ENCODE assay signal across 15 mouse cellular contexts in the genomic region with DNA sequence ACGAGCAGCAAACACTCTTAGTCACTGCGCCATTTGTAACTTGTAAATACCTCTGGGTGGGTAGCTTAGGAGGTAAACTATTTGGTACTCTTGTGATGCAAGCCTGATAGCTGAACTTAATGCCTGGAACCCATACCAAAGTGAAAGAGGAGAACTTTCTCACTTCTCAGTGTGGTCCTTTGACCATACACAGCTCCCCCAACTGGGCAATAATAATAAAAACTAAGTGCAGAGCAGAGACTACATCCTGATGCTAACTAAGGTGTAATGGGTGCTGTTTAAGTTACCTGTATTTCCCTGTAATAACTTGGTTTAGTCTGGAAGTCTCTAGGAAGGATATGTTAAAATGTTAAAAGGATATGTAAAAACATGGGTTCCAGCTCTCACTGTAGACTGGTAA. TPM values are rescaled to one million over a fixed set of nuclear protein-coding genes. Genes with fewer than 3 reads are reported as not detected.
DNase-seq lines count a peak whose midpoint lies in the region; ATAC-seq and TF ChIP-seq lines count a peak whose summit lies in the region.
"Had no signal": no experiment of that assay in that cellular context is flagged by ENCODE, and none has a peak within 500 bp of the region (broad histone marks: within the 10 kb centered on the region; RNA-seq: fewer than 3 reads in every experiment).

No protein-coding gene starts in this region.

- 0 out of 2 replicates have a peak, but pooled peaks have one; percentile 32 for ATAC-seq in common myeloid progenitor, adult 5-6 weeks (replicated peaks; ENCODE audit: low read depth, poor library complexity, severe bottlenecking)
- ATAC-seq in kidney, embryonic 14.5 days (ENCODE audit: low FRiP score, low TSS enrichment), result no peak

- H3K27ac ChIP-seq in layer of hippocampus, adult 2 months, result no peak overlapping the region
- H3K27ac ChIP-seq in CH12.LX (ENCODE audit: insufficient read depth, low read depth), result 0 out of 2 replicates have a peak overlapping the region, but pooled peaks have one; percentile 11
- no peak overlapping the region for H3K27ac ChIP-seq in kidney, embryonic 14.5 days (ENCODE audit: low read depth, low read length)
- H3K27ac ChIP-seq: forebrain, embryonic 12.5 days; heart, embryonic 10.5 days; limb, embryonic 15.5 days had no signal

- H3K4me1 ChIP-seq in CH12.LX (ENCODE audit: control insufficient read depth in 1 of 2, insufficient read depth in 2 of 2), result peaks cover 0 to 38% of the 10 kb centered on the region in 2 experiments; a peak in 2 of 4 replicates
- H3K4me1 ChIP-seq in kidney, embryonic 14.5 days (ENCODE audit: control insufficient read depth, insufficient read depth, low read length), result no peaks in the 10 kb centered on the region
- H3K4me1 ChIP-seq: forebrain, embryonic 12.5 days; limb, embryonic 15.5 days had no signal

- WGBS in kidney, embryonic 14.5 days, result 70% methylated on average over 2 of the region's 2 CpGs

- no peak overlapping the region for H3K4me3 ChIP-seq in layer of hippocampus, adult 2 months
- no peak overlapping the region for H3K4me3 ChIP-seq in CH12.LX (replicated peaks in 1 of 3; ENCODE audit: low read depth in 2 of 3, low read length in 2 of 3, poor library complexity in 1 of 3)
- H3K4me3 ChIP-seq in kidney, embryonic 14.5 days (ENCODE audit: low read length), result no peak overlapping the region
- H3K4me3 ChIP-seq: forebrain, embryonic 12.5 days; heart, embryonic 10.5 days; limb, embryonic 15.5 days had no signal

- H3K4me2 ChIP-seq in CH12.LX (ENCODE audit: insufficient read depth, low read depth, poor library complexity, severe bottlenecking), result no peak overlapping the region
- no peak overlapping the region for H3K4me2 ChIP-seq in kidney, embryonic 14.5 days (replicated peaks; ENCODE audit: low read depth, low read length)
- H3K4me2 ChIP-seq: forebrain, embryonic 12.5 days; limb, embryonic 15.5 days had no signal

- in situ Hi-C loops in CH12.LX (cut with MboI; ENCODE audit: low pct_ligation_motif_present, low pct_unique_long_range_greater_than_20kb, low sequenced_read_pairs), result loop anchor here (5.0 kb wide), 1 partner anchor 186 kb away; no protein-coding TSS in a partner anchor

- no peak for TF ChIP-seq POLR2A in CH12.LX (IDR thresholded peaks at IDR 0.05; ENCODE audit: low read depth, low read length)

- no peaks in the 10 kb centered on the region for H3K27me3 ChIP-seq in CH12.LX (replicated peaks)
- no peaks in the 10 kb centered on the region for H3K27me3 ChIP-seq in kidney, embryonic 14.5 days (ENCODE audit: control insufficient read depth, insufficient read depth, low read length)
- H3K27me3 ChIP-seq: forebrain, embryonic 12.5 days; limb, embryonic 15.5 days had no signal

- H3K9me3 ChIP-seq in CH12.LX (replicated peaks; ENCODE audit: low read length), result no peaks in the 10 kb centered on the region
- H3K9me3 ChIP-seq in kidney, embryonic 14.5 days (ENCODE audit: control insufficient read depth, low read length), result no peaks in the 10 kb centered on the region
- H3K9me3 ChIP-seq: forebrain, embryonic 12.5 days; heart, embryonic 10.5 days; limb, embryonic 15.5 days had no signal

- peaks cover 52% of the 10 kb centered on the region for H3K79me2 ChIP-seq in CH12.LX (replicated peaks; ENCODE audit: control insufficient read depth, extremely low read depth, insufficient read depth, poor library complexity, severe bottlenecking)

- peak; percentile 60 for TF ChIP-seq CTCF in layer of hippocampus, adult 2 months (conservative IDR thresholded peaks at IDR 0.05)
- peak in 1 of 2 experiments; percentile 57; a peak in 2 of 4 replicates for TF ChIP-seq CTCF in CH12.LX (conservative IDR thresholded peaks at IDR 0.05 in 1 of 2, IDR thresholded peaks at IDR 0.05 in 1 of 2; ENCODE audit: low read depth in 2 of 2, low read length in 2 of 2)

- H3K36me3 ChIP-seq in CH12.LX (replicated peaks in 1 of 2; ENCODE audit: control insufficient read depth in 1 of 2, insufficient read depth in 1 of 2, low read length in 1 of 2), result peaks cover 58 to 93% of the 10 kb centered on the region in 2 experiments
- H3K36me3 ChIP-seq in kidney, embryonic 14.5 days (ENCODE audit: control insufficient read depth, insufficient read depth, low read length), result peaks cover 85% of the 10 kb centered on the region

- no peak for TF ChIP-seq EP300 in CH12.LX (IDR thresholded peaks at IDR 0.05; ENCODE audit: low read length)

- TF ChIP-seq RAD21 in CH12.LX (IDR thresholded peaks at IDR 0.05; ENCODE audit: low read depth, low read length), result peak; percentile 41

- dilution Hi-C loops in CH12.LX (cut with MboI; ENCODE audit: extremely low pct_ligation_motif_present, extremely low pct_unique_long_range_greater_than_20kb, low sequenced_read_pairs), result no loop called here

- H3K9ac ChIP-seq in CH12.LX (ENCODE audit: insufficient read depth, low read depth), result no peak overlapping the region
- no peak overlapping the region for H3K9ac ChIP-seq in kidney, embryonic 14.5 days (ENCODE audit: low read depth, low read length)
- H3K9ac ChIP-seq: forebrain, embryonic 12.5 days; limb, embryonic 15.5 days had no signal

- DNase-seq in layer of hippocampus, adult 2 months (ENCODE audit: low spot score in 2 of 2), result no peak
- no peak for DNase-seq in layer of hippocampus, adult 8-10 months (ENCODE audit: low spot score in 2 of 2)
- DNase-seq in 416B (ENCODE audit: low read depth), result peak; percentile 49
- DNase-seq in CH12.LX (ENCODE audit: extremely low read depth), result no peak
- no peak for DNase-seq in layer of hippocampus, postnatal 25 days (ENCODE audit: extremely low spot score in 1 of 2, low spot score in 1 of 2)
- DNase-seq: cerebellum, adult 11-12 months; kidney, postnatal 4 days; lung, postnatal 14 days; right cerebral cortex, adult 18-20 months; thymus, adult 18-20 months had no signal

TF ChIP-seq in CH12.LX, 34 proteins besides CTCF, POLR2A, EP300 and RAD21:
- no peak for TF ChIP-seq MAFK (IDR thresholded peaks at IDR 0.05; ENCODE audit: insufficient replicate concordance, low read length)
- peak; percentile 53 for TF ChIP-seq SMC3 (IDR thresholded peaks at IDR 0.05; ENCODE audit: low read depth, low read length)
TF ChIP-seq in CH12.LX: peak in this region for 1.

RNA-seq across cellular contexts. Expression of a gene that starts 15.8 kb away (rescaled TPM):
- 100 to 1,000 TPM; 157 to 162 TPM for total RNA-seq in layer of hippocampus, adult 2 months (2021)
- total RNA-seq in layer of hippocampus, adult 8-10 months (2022), result 100 to 1,000 TPM; 154 to 164 (median 156) TPM
- 196 and 231 TPM in 2 replicates for total RNA-seq in CH12.LX (2012; rRNA removed)
- 360 and 392 TPM in 2 replicates for total RNA-seq in CH12.LX (2014; rRNA removed)
- 1,279 and 1,342 TPM in 2 replicates for polyA plus RNA-seq in CH12.LX (2012; ENCODE audit: insufficient read length, low read depth)
- total RNA-seq in common myeloid progenitor, adult 5-6 weeks (2017), result 824 and 1,033 TPM in 2 replicates
- polyA plus RNA-seq in kidney, embryonic 14.5 days (2014; fragmentation: Nextera tagmentation; extraction: Ambion mirVana), result 315 and 346 TPM in 2 replicates
- 100 to 1,000 TPM; 146 to 162 TPM for total RNA-seq in layer of hippocampus, postnatal 25 days (2021)

RNA-seq across cellular contexts. Expression of a gene that starts 17.3 kb away (rescaled TPM):
- total RNA-seq in layer of hippocampus, adult 2 months (2021), result 10 to 100 TPM; 16.7 to 18.3 TPM
- 10 to 100 TPM; 18.7 to 22.0 (median 20.2) TPM for total RNA-seq in layer of hippocampus, adult 8-10 months (2022)
- 1.9 and 2.5 TPM in 2 replicates for total RNA-seq in CH12.LX (2012; rRNA removed)
- total RNA-seq in CH12.LX (2014; rRNA removed), result 0.99 and 2.1 TPM in 2 replicates
- 7.0 and 11.6 TPM in 2 replicates for polyA plus RNA-seq in CH12.LX (2012; ENCODE audit: insufficient read length, low read depth)
- total RNA-seq in common myeloid progenitor, adult 5-6 weeks (2017), result 0.49 and 1.9 TPM in 2 replicates
- polyA plus RNA-seq in kidney, embryonic 14.5 days (2014; fragmentation: Nextera tagmentation; extraction: Ambion mirVana), result 42.3 and 44.6 TPM in 2 replicates
- total RNA-seq in layer of hippocampus, postnatal 25 days (2021), result 10 to 100 TPM; 19.6 to 22.3 TPM
